In the genomic region with DNA sequence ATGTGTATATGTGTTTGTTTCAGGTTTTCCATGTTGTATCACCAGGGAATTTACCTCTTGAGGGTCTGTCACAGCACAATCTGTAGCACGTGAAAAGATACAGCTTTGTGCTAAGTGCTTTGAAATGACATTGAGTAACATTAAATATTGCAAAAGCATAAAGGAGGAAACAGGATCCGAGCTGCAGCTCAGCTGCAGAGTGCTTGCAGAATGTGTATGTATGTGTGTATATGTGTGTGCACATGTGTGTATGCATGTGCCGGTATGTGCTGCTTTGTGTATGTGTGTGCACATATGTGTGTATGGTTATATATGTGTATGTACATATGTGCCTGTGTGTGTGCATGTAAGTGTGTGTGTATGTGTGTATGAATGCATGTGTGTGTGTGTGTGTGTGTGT, we compare ENCODE assay signal across 29 mouse cellular contexts.
A peak's percentile ranks its signal among the peaks of the same experiment; 100 is the strongest.
DNase-seq lines count a peak whose midpoint lies in the region; ATAC-seq and TF ChIP-seq lines count a peak whose summit lies in the region.
"Had no signal": no experiment of that assay in that cellular context is flagged by ENCODE, and none has a peak within 500 bp of the region (broad histone marks: within the 10 kb centered on the region; RNA-seq: fewer than 3 reads in every experiment).

No protein-coding gene starts in this region.

- H3K9ac ChIP-seq in heart, embryonic 11.5 days (ENCODE audit: low read depth, low read length) = no peak overlapping the region
- H3K9ac ChIP-seq: embryonic facial prominence, embryonic 13.5 days; embryonic facial prominence, embryonic 15.5 days; forebrain, embryonic 12.5 days; forebrain, embryonic 15.5 days; forebrain, postnatal 0 days had no signal

- WGBS in heart, embryonic 11.5 days (ENCODE audit: insufficient replicate concordance) = 85% methylated on average over 3 of the region's 3 CpGs
- WGBS in macrophage (ENCODE audit: missing documents) = 30% methylated on average over 3 of the region's 3 CpGs

- no peak overlapping the region for H3K4me3 ChIP-seq in heart, embryonic 11.5 days (ENCODE audit: low read depth, low read length)
- no peak overlapping the region for H3K4me3 ChIP-seq in bone marrow macrophage, adult 2 months (ENCODE audit: insufficient read depth, low read length)
- H3K4me3 ChIP-seq in macrophage (ENCODE audit: inconsistent target) = no peak overlapping the region
- H3K4me3 ChIP-seq: embryonic facial prominence, embryonic 13.5 days; embryonic facial prominence, embryonic 15.5 days; erythroblast, embryonic 14.5 days; forebrain, embryonic 10.5 days; forebrain, embryonic 12.5 days; forebrain, embryonic 15.5 days had no signal

- H3K9me3 ChIP-seq in heart, embryonic 11.5 days (replicated peaks; ENCODE audit: control insufficient read depth, low read length) = no peaks in the 10 kb centered on the region
- H3K9me3 ChIP-seq: embryonic facial prominence, embryonic 13.5 days; embryonic facial prominence, embryonic 15.5 days; forebrain, embryonic 10.5 days; forebrain, embryonic 12.5 days; forebrain, embryonic 15.5 days; G1E had no signal

- peak; percentile 45 for DNase-seq in heart, adult 11 months
- DNase-seq in left cerebral cortex, postnatal 14 days (ENCODE audit: low spot score in 2 of 2) = no peak
- no peak for DNase-seq in embryo, embryonic 10 days (ENCODE audit: low spot score)
- no peak for DNase-seq in retina, postnatal 1 day
- DNase-seq: adrenal gland, adult 8-10 months; adrenal gland, postnatal 14 days; B cell, adult 2 months; cerebellum, adult 11-12 months; cerebellum, adult 2 months; cerebellum, adult 9-10 months; cerebellum, postnatal 10 days; cerebellum, postnatal 25 days; embryo, embryonic 11 days; forebrain, postnatal 0 days had no signal

- no peaks in the 10 kb centered on the region for H3K27me3 ChIP-seq in heart, embryonic 11.5 days (ENCODE audit: control insufficient read depth, insufficient read depth, low read length)
- H3K27me3 ChIP-seq: CH12.LX; embryonic facial prominence, embryonic 13.5 days; embryonic facial prominence, embryonic 15.5 days; forebrain, embryonic 12.5 days; forebrain, embryonic 15.5 days; Patski had no signal

- no peak for ATAC-seq in heart, embryonic 11.5 days (replicated peaks; ENCODE audit: insufficient number of reproducible peaks, low FRiP score, low TSS enrichment)
- peak; percentile 62 for ATAC-seq in megakaryocyte progenitor cell, adult 5-6 weeks (replicated peaks; ENCODE audit: poor library complexity)
- ATAC-seq: activated CD4-positive, CD25-positive, alpha-beta regulatory T cell, adult 4 months; CD4-positive, CD25-positive, alpha-beta regulatory T cell, adult 4 months; forebrain, embryonic 15.5 days; forebrain, postnatal 0 days; Patski had no signal

- no peaks in the 10 kb centered on the region for H3K79me2 ChIP-seq in macrophage (ENCODE audit: inconsistent target)

- no peaks in the 10 kb centered on the region for H3K4me1 ChIP-seq in heart, embryonic 11.5 days (ENCODE audit: control insufficient read depth, insufficient read depth, low read length)
- H3K4me1 ChIP-seq in bone marrow macrophage, adult 2 months (ENCODE audit: control insufficient read depth, insufficient read depth, low read length) = peaks cover 45% of the 10 kb centered on the region
- H3K4me1 ChIP-seq: embryonic facial prominence, embryonic 15.5 days; forebrain, embryonic 12.5 days; forebrain, embryonic 15.5 days had no signal

- TF ChIP-seq POLR2A in bone marrow macrophage, adult 2 months (IDR thresholded peaks at IDR 0.05; ENCODE audit: borderline replicate concordance, low read depth, low read length) = no peak

- TF ChIP-seq CTCF in bone marrow macrophage, adult 2 months (IDR thresholded peaks at IDR 0.05; ENCODE audit: low read depth, low read length) = no peak

- intact Hi-C loops in left cerebral cortex, postnatal 14 days (cut with DNase I) = no loop called here

- H3K4me2 ChIP-seq in heart, embryonic 11.5 days = no peak overlapping the region
- H3K4me2 ChIP-seq: embryonic facial prominence, embryonic 13.5 days; embryonic facial prominence, embryonic 15.5 days; forebrain, embryonic 12.5 days; forebrain, embryonic 15.5 days had no signal

- no peaks in the 10 kb centered on the region for H3K36me3 ChIP-seq in heart, embryonic 11.5 days (ENCODE audit: control insufficient read depth, insufficient read depth, low read length)
- no peaks in the 10 kb centered on the region for H3K36me3 ChIP-seq in macrophage (ENCODE audit: inconsistent target)
- H3K36me3 ChIP-seq: embryonic facial prominence, embryonic 13.5 days; embryonic facial prominence, embryonic 15.5 days; forebrain, embryonic 10.5 days; forebrain, embryonic 12.5 days; forebrain, embryonic 15.5 days; G1E had no signal

- H3K27ac ChIP-seq in heart, embryonic 11.5 days (ENCODE audit: low read depth, low read length) = no peak overlapping the region
- H3K27ac ChIP-seq in bone marrow macrophage, adult 2 months (ENCODE audit: insufficient read depth, low read depth, low read length) = peak overlapping the region; percentile 5
- H3K27ac ChIP-seq in macrophage = peak overlapping the region; percentile 93
- H3K27ac ChIP-seq: embryonic facial prominence, embryonic 13.5 days; embryonic facial prominence, embryonic 15.5 days; forebrain, embryonic 10.5 days; forebrain, embryonic 12.5 days; forebrain, embryonic 15.5 days had no signal
